Mouse (Mus musculus) midbrain, embryonic 12.5 days (tissue): ENCODE results near the gene Sipa1l2. TPM values are rescaled to one million over a fixed set of nuclear protein-coding genes. Genes with fewer than 3 reads are reported as not detected.
A peak's percentile ranks its signal among the peaks of the same experiment; 100 is the strongest.

Source experiments
- ATAC-seq: fragments of 200-750 bp; cut with Nextera tagmentation; 2 replicates; pipeline ENCODE4 v1.8.0; 2017; ENCODE audit warnings: low read depth, moderate TSS enrichment, moderate library complexity; ENCODE audit not compliant: low FRiP score
- H3K27ac ChIP-seq: fragments of 300-500 bp; sonication (generic); replicated peaks from 2 replicates; pipeline ENCODE4 v1.5.1; 2016; ENCODE audit warnings: mild to moderate bottlenecking
- H3K27me3 ChIP-seq: fragments of 300-500 bp; sonication (generic); 2 replicates; pipeline ENCODE4 v1.6.1; 2016; ENCODE audit warnings: mild to moderate bottlenecking
- H3K36me3 ChIP-seq: fragments of 300-500 bp; sonication (generic); 2 replicates; pipeline ENCODE4 v1.6.1; 2016
- H3K4me1 ChIP-seq: fragments of 300-500 bp; sonication (generic); 2 replicates; pipeline ENCODE4 v1.6.1; 2016
- H3K4me2 ChIP-seq: fragments of 300-500 bp; sonication (generic); replicated peaks from 2 replicates; pipeline ENCODE4 v1.6.1; 2016; ENCODE audit warnings: mild to moderate bottlenecking, moderate library complexity
- H3K4me3 ChIP-seq: fragments of 300-500 bp; sonication (generic); 2 replicates; pipeline ENCODE4 v1.5.1; 2016; ENCODE audit warnings: mild to moderate bottlenecking
- H3K9ac ChIP-seq: fragments of 300-500 bp; sonication (generic); replicated peaks from 2 replicates; pipeline ENCODE4 v1.6.1; 2016; ENCODE audit warnings: mild to moderate bottlenecking, moderate library complexity
- H3K9me3 ChIP-seq: fragments of 300-500 bp; sonication (generic); 2 replicates; pipeline ENCODE4 v1.6.1; 2016; ENCODE audit warnings: mild to moderate bottlenecking
- WGBS: fragments of 180-500 bp; shearing (Covaris S2); methylation state at CpG from one replicate; pipeline ENCODE4 v1.1.7; 2016; 5-methylcytosine and 5-hydroxymethylcytosine counted together
- polyA plus RNA-seq: library from polyadenylated mRNA; unstranded; fragments of >200 nt; fragmentation: Nextera tagmentation; extraction: Ambion mirVana; gene quantifications from 2 replicates; pipeline ENCODE4 v1.2.1, GENCODE M21; 2016

The Sipa1l2 gene
- polyA plus RNA-seq, 1 experiment from 2014 or later, result 43.7 TPM

GRCm38 (mm10) chr8:125444457-125445224, 125.0 kb downstream of the Sipa1l2 start:
- Histone ChIP-seq H3K27ac (no peak overlapping the region), H3K4me3 (no peak overlapping the region), H3K36me3 (peaks cover 80% of the 10 kb centered on the region), H3K9ac (no peak overlapping the region), H3K9me3 (no peaks in the 10 kb centered on the region), H3K27me3 (0 out of 2 replicates have a peak, but pooled peaks cover 3% of the 10 kb centered on the region), H3K4me2 (no peak overlapping the region), H3K4me1 (peaks cover 9% of the 10 kb centered on the region; the same call in 1 of the 2 replicates)
- 88% methylated on average over 16 of the region's 16 CpGs for WGBS
- ATAC-seq, result no peak

- peaks cover 14% of the 10 kb centered on the region; the same call in 1 of the 2 replicates for H3K4me1 ChIP-seq
- peaks cover 15% of the 10 kb centered on the region; the same call in 1 of the 2 replicates for H3K27me3 ChIP-seq
- ATAC-seq, result no peak
- no peak overlapping the region for H3K4me3 ChIP-seq
- no peak overlapping the region for H3K27ac ChIP-seq
- H3K36me3 ChIP-seq, result peaks cover 62% of the 10 kb centered on the region
- H3K4me2 ChIP-seq, result no peak overlapping the region
- no peak overlapping the region for H3K9ac ChIP-seq
- 89% methylated on average over 7 of the region's 7 CpGs for WGBS
- H3K9me3 ChIP-seq, result no peaks in the 10 kb centered on the region
Observed at GRCm38 (mm10) chr8:125435320-125436100, 134.1 kb downstream of the Sipa1l2 start.

GRCm38 (mm10) chr8:125434151-125434550, 135.5 kb downstream of the Sipa1l2 start:
- H3K9me3 ChIP-seq, result no peaks in the 10 kb centered on the region
- WGBS, result 70% methylated on average over 8 of the region's 8 CpGs
- H3K27ac ChIP-seq, result 0 out of 2 replicates have a peak overlapping the region, but pooled peaks have one; percentile 22
- H3K27me3 ChIP-seq, result peaks cover 15% of the 10 kb centered on the region; the same call in 1 of the 2 replicates
- no peak overlapping the region for H3K4me3 ChIP-seq
- peaks cover 52% of the 10 kb centered on the region for H3K36me3 ChIP-seq
- H3K4me2 ChIP-seq, result no peak overlapping the region
- H3K4me1 ChIP-seq, result peaks cover 22% of the 10 kb centered on the region
- no peak for ATAC-seq
- H3K9ac ChIP-seq, result no peak overlapping the region

GRCm38 (mm10) chr8:125431321-125431720, 138.3 kb downstream of the Sipa1l2 start:
- H3K36me3 ChIP-seq, result peaks cover 33% of the 10 kb centered on the region
- no peak for ATAC-seq
- 80% methylated on average over 3 of the region's 3 CpGs for WGBS
- no peak overlapping the region for H3K4me3 ChIP-seq
- no peak overlapping the region for H3K27ac ChIP-seq
- peaks cover 20% of the 10 kb centered on the region; the same call in 1 of the 2 replicates for H3K27me3 ChIP-seq
- H3K4me2 ChIP-seq, result no peak overlapping the region
- no peaks in the 10 kb centered on the region for H3K9me3 ChIP-seq
- no peak overlapping the region for H3K9ac ChIP-seq
- peaks cover 37% of the 10 kb centered on the region for H3K4me1 ChIP-seq

DNA sequence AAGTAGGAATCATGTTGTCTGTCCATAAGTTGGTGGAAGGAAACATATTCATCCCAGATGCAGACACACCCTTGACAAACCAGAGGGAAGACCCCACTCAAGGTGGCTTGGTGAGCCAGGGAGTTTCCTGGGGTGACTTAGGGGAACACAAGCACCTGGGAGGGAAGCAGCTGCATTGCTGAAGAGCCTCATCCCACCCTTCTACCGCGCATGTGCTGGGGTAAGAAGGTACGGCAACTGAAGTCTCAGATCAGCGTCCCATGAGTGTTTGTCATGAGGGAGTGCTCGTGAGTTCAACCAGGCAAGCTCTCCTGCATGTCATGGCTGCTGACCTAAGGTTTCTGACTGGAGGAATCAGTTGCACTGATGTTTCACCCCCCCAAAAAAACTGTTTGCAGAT, 138.8 kb downstream of the Sipa1l2 start:
- no peak overlapping the region for H3K4me2 ChIP-seq
- no peaks in the 10 kb centered on the region for H3K9me3 ChIP-seq
- H3K36me3 ChIP-seq, result peaks cover 33% of the 10 kb centered on the region
- peaks cover 37% of the 10 kb centered on the region for H3K4me1 ChIP-seq
- WGBS, result 92% methylated on average over 5 of the region's 5 CpGs
- H3K27me3 ChIP-seq, result peaks cover 20% of the 10 kb centered on the region; the same call in 1 of the 2 replicates
- no peak overlapping the region for H3K9ac ChIP-seq
- ATAC-seq, result no peak
- H3K4me3 ChIP-seq, result no peak overlapping the region
- H3K27ac ChIP-seq, result no peak overlapping the region

GRCm38 (mm10) chr8:125428979-125429690, 140.5 kb downstream of the Sipa1l2 start:
- H3K4me2 ChIP-seq, result no peak overlapping the region
- peak overlapping the region; percentile 63 for H3K27ac ChIP-seq
- peaks cover 33% of the 10 kb centered on the region for H3K36me3 ChIP-seq
- peak; percentile 84 for ATAC-seq
- H3K27me3 ChIP-seq, result peaks cover 20% of the 10 kb centered on the region; the same call in 1 of the 2 replicates
- 26% methylated on average over 8 of the region's 8 CpGs for WGBS
- no peak overlapping the region for H3K4me3 ChIP-seq
- H3K4me1 ChIP-seq, result peaks cover 32% of the 10 kb centered on the region
- no peak overlapping the region for H3K9ac ChIP-seq
- no peaks in the 10 kb centered on the region for H3K9me3 ChIP-seq

DNA sequence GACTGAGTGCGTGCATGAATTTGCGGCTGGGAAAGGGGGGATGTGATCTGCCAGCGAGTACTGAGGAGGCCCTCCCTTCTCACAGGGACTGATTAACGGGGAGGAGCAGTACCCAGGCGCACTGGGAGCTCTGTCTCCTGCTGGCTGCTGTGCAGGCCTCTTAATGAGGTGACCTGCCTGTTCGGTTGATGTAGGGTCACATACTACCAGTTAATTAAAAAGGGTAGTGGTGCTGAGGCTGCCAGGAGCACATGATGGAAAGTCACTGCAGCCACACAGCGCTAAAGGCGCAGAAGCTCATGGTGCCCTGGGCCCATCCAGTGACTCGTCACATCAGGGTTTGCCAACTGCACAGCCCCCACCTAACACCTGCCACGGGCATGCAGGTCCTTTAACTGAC, 145.7 kb downstream of the Sipa1l2 start:
- peaks cover 35% of the 10 kb centered on the region for H3K4me1 ChIP-seq
- WGBS, result 46% methylated on average over 10 of the region's 10 CpGs
- peaks cover 42% of the 10 kb centered on the region for H3K36me3 ChIP-seq
- no peak overlapping the region for H3K9ac ChIP-seq
- H3K9me3 ChIP-seq, result no peaks in the 10 kb centered on the region
- peak overlapping the region; percentile 26; the same call in 1 of the 2 replicates for H3K27ac ChIP-seq
- H3K27me3 ChIP-seq, result 0 out of 2 replicates have a peak, but pooled peaks cover 8% of the 10 kb centered on the region
- H3K4me2 ChIP-seq, result no peak overlapping the region
- peak; percentile 52; the same call in 1 of the 2 replicates for ATAC-seq
- H3K4me3 ChIP-seq, result no peak overlapping the region

DNA sequence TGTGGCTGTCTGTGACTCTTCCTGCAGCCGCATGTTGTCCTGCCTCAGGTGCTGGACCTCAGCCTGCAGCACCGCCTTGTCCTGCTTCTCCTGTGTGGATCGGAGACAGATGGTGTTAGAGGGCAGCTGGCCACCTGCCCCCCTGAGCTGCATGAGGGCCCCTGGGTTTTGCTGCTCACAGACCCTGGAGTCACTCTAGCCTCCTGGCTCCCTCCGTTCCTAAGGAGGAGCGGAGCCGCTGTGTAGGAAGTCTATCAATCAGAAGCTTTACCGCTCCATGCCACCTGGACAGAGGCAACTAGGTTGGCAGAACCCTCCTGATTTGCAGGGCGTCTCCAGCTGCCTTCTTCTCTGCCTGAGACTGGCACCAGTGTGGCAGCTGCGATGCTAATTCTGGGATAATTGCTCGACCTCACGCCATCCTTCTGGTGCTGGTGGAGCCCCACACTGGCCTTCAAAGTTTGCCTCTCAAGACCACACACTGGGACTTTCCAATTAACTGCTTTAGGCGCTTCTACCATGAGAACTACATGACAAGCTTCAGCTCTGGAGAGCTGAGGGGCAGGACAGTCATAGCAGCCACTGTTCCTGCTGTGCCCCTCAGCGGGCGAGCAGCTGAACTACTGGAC, 150.3 kb downstream of the Sipa1l2 start:
- no peak for ATAC-seq
- H3K4me2 ChIP-seq, result no peak overlapping the region
- no peak overlapping the region for H3K9ac ChIP-seq
- 0 out of 2 replicates have a peak, but pooled peaks cover 3% of the 10 kb centered on the region for H3K27me3 ChIP-seq
- 83% methylated on average over 14 of the region's 14 CpGs for WGBS
- H3K4me3 ChIP-seq, result no peak overlapping the region
- H3K27ac ChIP-seq, result no peak overlapping the region
- H3K36me3 ChIP-seq, result peaks cover 68% of the 10 kb centered on the region
- no peaks in the 10 kb centered on the region for H3K9me3 ChIP-seq
- H3K4me1 ChIP-seq, result peaks cover 17% of the 10 kb centered on the region

GRCm38 (mm10) chr8:125416146-125416545, 153.5 kb downstream of the Sipa1l2 start:
- no peaks in the 10 kb centered on the region for H3K27me3 ChIP-seq
- no peak overlapping the region for H3K4me3 ChIP-seq
- H3K9me3 ChIP-seq, result no peaks in the 10 kb centered on the region
- H3K9ac ChIP-seq, result no peak overlapping the region
- no peak for ATAC-seq
- no peak overlapping the region for H3K27ac ChIP-seq
- H3K36me3 ChIP-seq, result peaks cover 47% of the 10 kb centered on the region
- 89% methylated on average over 6 of the region's 6 CpGs for WGBS
- no peak overlapping the region for H3K4me2 ChIP-seq
- peaks cover 20% of the 10 kb centered on the region for H3K4me1 ChIP-seq

- Histone ChIP-seq H3K27me3 (no peaks in the 10 kb centered on the region), H3K4me1 (peaks cover 20% of the 10 kb centered on the region), H3K4me3 (no peak overlapping the region), H3K9ac (no peak overlapping the region), H3K27ac (no peak overlapping the region), H3K4me2 (no peak overlapping the region), H3K9me3 (no peaks in the 10 kb centered on the region), H3K36me3 (peaks cover 34% of the 10 kb centered on the region)
- ATAC-seq, result no peak
- 88% methylated on average over 8 of the region's 8 CpGs for WGBS
Observed at GRCm38 (mm10) chr8:125414651-125415050, 155.0 kb downstream of the Sipa1l2 start.
